Mouse (Mus musculus): Measurements from ENCODE around the gene Prr36. TPM values are rescaled to one million over a fixed set of nuclear protein-coding genes. Genes with fewer than 3 reads are reported as not detected.

Prr36 gene
- polyA plus RNA-seq, 1 experiment, result 0.47 TPM

GRCm38 (mm10) chr8:4192305-4192704 lies 25.0 kb downstream of the Prr36 start:
- 0 out of 2 replicates have a peak, but pooled peaks cover 3% of the 10 kb centered on the region for H3K36me3 ChIP-seq (ENCODE audit: control insufficient read depth, insufficient read depth, low read length)
- no peak overlapping the region for H3K4me3 ChIP-seq (ENCODE audit: control insufficient read depth, insufficient read depth, low read length)
- H3K4me1 ChIP-seq (replicated peaks; ENCODE audit: control insufficient read depth, insufficient read depth, low read length), result peaks cover 5% of the 10 kb centered on the region
- DNase-seq, result no peak
- no peaks in the 10 kb centered on the region for H3K27me3 ChIP-seq (ENCODE audit: control insufficient read depth, insufficient read depth, low read length)
- no peak for TF ChIP-seq CTCF (IDR thresholded peaks at IDR 0.05; ENCODE audit: borderline replicate concordance, control insufficient read depth, extremely low read depth, insufficient read depth, low read length, poor library complexity)
- TF ChIP-seq POLR2A (IDR thresholded peaks at IDR 0.05; ENCODE audit: control insufficient read depth, extremely low read depth, insufficient read depth, low read length, poor library complexity), result no peak
- WGBS, result 96% methylated on average over 5 of the region's 5 CpGs
- no peak overlapping the region for H3K27ac ChIP-seq (ENCODE audit: control insufficient read depth, insufficient read depth, low read length)

- WGBS, result 93% methylated on average over 3 of the region's 3 CpGs
- Histone ChIP-seq H3K36me3 (ENCODE audit: control insufficient read depth, insufficient read depth, low read length) (0 out of 2 replicates have a peak, but pooled peaks cover 3% of the 10 kb centered on the region), H3K4me3 (ENCODE audit: control insufficient read depth, insufficient read depth, low read length) (no peak overlapping the region), H3K27ac (ENCODE audit: control insufficient read depth, insufficient read depth, low read length) (no peak overlapping the region), H3K27me3 (ENCODE audit: control insufficient read depth, insufficient read depth, low read length) (no peaks in the 10 kb centered on the region), H3K4me1 (replicated peaks; ENCODE audit: control insufficient read depth, insufficient read depth, low read length) (peaks cover 5% of the 10 kb centered on the region)
- TF ChIP-seq POLR2A (IDR thresholded peaks at IDR 0.05; ENCODE audit: control insufficient read depth, extremely low read depth, insufficient read depth, low read length, poor library complexity) (no peak), CTCF (IDR thresholded peaks at IDR 0.05; ENCODE audit: borderline replicate concordance, control insufficient read depth, extremely low read depth, insufficient read depth, low read length, poor library complexity) (no peak)
- DNase-seq, result no peak
Observed at GRCm38 (mm10) chr8:4189031-4189722, 28.1 kb downstream of the Prr36 start.

GRCm38 (mm10) chr8:4188605-4189004 lies 28.7 kb downstream of the Prr36 start:
- Histone ChIP-seq H3K27me3 (ENCODE audit: control insufficient read depth, insufficient read depth, low read length) (no peaks in the 10 kb centered on the region), H3K27ac (ENCODE audit: control insufficient read depth, insufficient read depth, low read length) (no peak overlapping the region), H3K4me1 (replicated peaks; ENCODE audit: control insufficient read depth, insufficient read depth, low read length) (peaks cover 5% of the 10 kb centered on the region), H3K4me3 (ENCODE audit: control insufficient read depth, insufficient read depth, low read length) (no peak overlapping the region), H3K36me3 (ENCODE audit: control insufficient read depth, insufficient read depth, low read length) (0 out of 2 replicates have a peak, but pooled peaks cover 3% of the 10 kb centered on the region)
- TF ChIP-seq POLR2A (IDR thresholded peaks at IDR 0.05; ENCODE audit: control insufficient read depth, extremely low read depth, insufficient read depth, low read length, poor library complexity), result no peak
- no peak for DNase-seq

- no peak for DNase-seq
- Histone ChIP-seq H3K36me3 (ENCODE audit: control insufficient read depth, insufficient read depth, low read length) (0 out of 2 replicates have a peak, but pooled peaks cover 3% of the 10 kb centered on the region), H3K4me3 (ENCODE audit: control insufficient read depth, insufficient read depth, low read length) (no peak overlapping the region), H3K4me1 (replicated peaks; ENCODE audit: control insufficient read depth, insufficient read depth, low read length) (no peaks in the 10 kb centered on the region), H3K27ac (ENCODE audit: control insufficient read depth, insufficient read depth, low read length) (no peak overlapping the region), H3K27me3 (ENCODE audit: control insufficient read depth, insufficient read depth, low read length) (no peaks in the 10 kb centered on the region)
- WGBS, result 97% methylated on average over 2 of the region's 2 CpGs
- TF ChIP-seq POLR2A (IDR thresholded peaks at IDR 0.05; ENCODE audit: control insufficient read depth, extremely low read depth, insufficient read depth, low read length, poor library complexity) (no peak), CTCF (IDR thresholded peaks at IDR 0.05; ENCODE audit: borderline replicate concordance, control insufficient read depth, extremely low read depth, insufficient read depth, low read length, poor library complexity) (no peak)
Observed at GRCm38 (mm10) chr8:4186151-4186550, 31.1 kb downstream of the Prr36 start.

- Histone ChIP-seq H3K36me3 (ENCODE audit: control insufficient read depth, insufficient read depth, low read length) (0 out of 2 replicates have a peak, but pooled peaks cover 3% of the 10 kb centered on the region), H3K4me1 (replicated peaks; ENCODE audit: control insufficient read depth, insufficient read depth, low read length) (no peaks in the 10 kb centered on the region), H3K27ac (ENCODE audit: control insufficient read depth, insufficient read depth, low read length) (no peak overlapping the region), H3K27me3 (ENCODE audit: control insufficient read depth, insufficient read depth, low read length) (no peaks in the 10 kb centered on the region), H3K4me3 (ENCODE audit: control insufficient read depth, insufficient read depth, low read length) (no peak overlapping the region)
- no peak for DNase-seq
- TF ChIP-seq CTCF (IDR thresholded peaks at IDR 0.05; ENCODE audit: borderline replicate concordance, control insufficient read depth, extremely low read depth, insufficient read depth, low read length, poor library complexity), result no peak
- no peak for TF ChIP-seq POLR2A (IDR thresholded peaks at IDR 0.05; ENCODE audit: control insufficient read depth, extremely low read depth, insufficient read depth, low read length, poor library complexity)
- 96% methylated on average over 8 of the region's 8 CpGs for WGBS
Observed at GRCm38 (mm10) chr8:4183409-4183808, 33.9 kb downstream of the Prr36 start.

GRCm38 (mm10) chr8:4174018-4174417 lies 43.2 kb downstream of the Prr36 start:
- WGBS, result 93% methylated on average over 2 of the region's 2 CpGs
- Histone ChIP-seq H3K27me3 (ENCODE audit: control insufficient read depth, insufficient read depth, low read length) (no peaks in the 10 kb centered on the region), H3K27ac (ENCODE audit: control insufficient read depth, insufficient read depth, low read length) (no peak overlapping the region), H3K4me3 (ENCODE audit: control insufficient read depth, insufficient read depth, low read length) (no peak overlapping the region), H3K4me1 (replicated peaks; ENCODE audit: control insufficient read depth, insufficient read depth, low read length) (peaks cover 2% of the 10 kb centered on the region; the same call in 1 of the 2 replicates), H3K36me3 (ENCODE audit: control insufficient read depth, insufficient read depth, low read length) (no peaks in the 10 kb centered on the region)
- no peak for TF ChIP-seq POLR2A (IDR thresholded peaks at IDR 0.05; ENCODE audit: control insufficient read depth, extremely low read depth, insufficient read depth, low read length, poor library complexity)
- no peak for TF ChIP-seq CTCF (IDR thresholded peaks at IDR 0.05; ENCODE audit: borderline replicate concordance, control insufficient read depth, extremely low read depth, insufficient read depth, low read length, poor library complexity)
- DNase-seq, result no peak
